Mouse (Mus musculus) cerebellum, postnatal 36 days (tissue): Measurements from ENCODE around the gene Sec14l1.

Source experiments
- DNase-seq, 2 experiments: peaks; one replicate each; pipeline ENCODE4 v3.0.0; 2021 to 2022; ENCODE audit warnings: mixed read lengths in 2 of 2

Gene Sec14l1

DNA sequence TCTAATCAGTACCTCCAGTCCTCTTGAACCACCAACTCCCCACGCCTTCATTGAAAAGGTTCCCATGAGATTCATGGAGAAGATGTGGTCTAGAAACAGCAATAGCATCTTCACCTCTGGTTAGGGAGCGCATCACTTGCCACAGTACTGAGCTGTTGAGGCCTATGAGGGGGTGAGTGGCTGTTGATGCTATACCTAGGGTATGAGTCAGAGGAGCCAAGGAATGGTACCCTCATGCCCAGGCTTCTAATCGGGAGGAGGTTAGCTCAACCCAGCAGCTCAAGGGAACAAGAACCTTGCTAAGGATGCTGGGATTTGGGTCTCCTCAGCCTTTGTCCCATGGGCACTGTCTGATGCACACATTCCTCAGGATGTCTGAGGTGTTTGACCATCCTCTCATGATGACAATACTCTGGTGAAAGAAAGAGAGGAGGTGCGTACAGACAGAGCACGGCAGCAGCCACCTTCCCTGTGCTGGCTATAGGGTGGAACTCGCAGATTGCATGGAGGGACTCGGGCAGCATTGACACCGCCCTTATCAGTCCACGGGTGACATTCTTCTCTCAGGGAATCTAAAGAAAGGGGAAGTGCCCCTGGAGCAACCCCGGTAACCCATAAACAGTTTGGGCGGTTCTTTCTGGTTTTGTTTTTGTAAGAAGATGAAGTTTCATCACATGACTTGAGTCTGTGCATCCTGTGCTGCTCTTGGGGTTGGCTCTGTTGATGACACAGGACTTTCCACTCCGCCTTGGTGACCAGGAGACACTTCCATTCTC lies 5.6 kb upstream of the Sec14l1 start:
- no peak for DNase-seq

DNA sequence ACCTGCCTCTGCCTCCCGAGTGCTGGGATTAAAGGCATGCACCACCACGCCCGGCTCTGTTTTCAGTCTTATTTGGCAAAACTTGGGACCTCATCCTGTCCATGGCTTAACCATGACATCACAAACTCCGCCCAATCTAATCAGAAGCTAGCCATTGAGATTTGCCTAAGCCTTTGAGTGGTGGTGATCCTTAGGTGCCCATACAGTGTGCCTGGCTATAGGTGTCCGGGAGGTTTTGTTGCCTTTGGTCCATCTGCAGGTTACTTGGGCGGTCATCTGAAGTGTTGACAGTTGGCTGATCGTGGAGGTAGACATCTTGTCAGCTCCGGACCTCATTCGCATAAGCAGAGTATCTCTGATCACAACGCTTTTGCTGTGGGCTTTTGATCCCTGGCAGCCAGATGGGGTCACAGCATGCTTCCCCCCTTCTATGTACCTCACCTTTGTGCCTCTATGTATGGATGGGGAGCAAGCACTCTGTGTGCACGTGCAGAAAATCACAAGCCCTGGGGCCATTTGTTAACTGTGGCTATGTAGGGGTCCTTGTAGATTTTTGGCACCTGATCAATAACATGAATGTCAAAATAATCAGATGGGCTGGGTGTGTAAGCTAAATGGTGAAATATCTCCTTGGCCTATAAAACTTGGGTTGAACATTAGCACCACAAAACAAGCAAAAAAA lies 2.9 kb upstream of the Sec14l1 start:
- DNase-seq, result no peak

DNA sequence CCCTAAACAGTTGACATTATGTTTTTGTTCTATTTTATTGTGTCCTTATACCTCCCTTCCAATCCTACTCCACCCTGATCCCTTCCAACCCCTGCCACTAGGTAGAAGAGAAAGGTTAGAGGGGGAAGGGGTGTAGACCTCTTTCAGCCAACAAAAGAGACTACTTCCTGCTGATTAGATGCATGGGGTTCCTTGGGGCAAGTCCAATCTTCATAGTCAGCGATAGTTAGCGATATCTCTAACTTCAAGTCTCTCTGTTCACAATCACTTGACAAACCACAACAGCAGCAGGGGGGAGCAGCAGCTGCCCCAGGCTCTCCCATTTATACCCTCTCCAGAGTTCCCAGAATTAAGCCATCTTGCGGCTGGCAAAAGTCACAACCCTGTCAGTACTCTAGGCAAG lies 2.3 kb upstream of the Sec14l1 start:
- DNase-seq, result no peak

DNA sequence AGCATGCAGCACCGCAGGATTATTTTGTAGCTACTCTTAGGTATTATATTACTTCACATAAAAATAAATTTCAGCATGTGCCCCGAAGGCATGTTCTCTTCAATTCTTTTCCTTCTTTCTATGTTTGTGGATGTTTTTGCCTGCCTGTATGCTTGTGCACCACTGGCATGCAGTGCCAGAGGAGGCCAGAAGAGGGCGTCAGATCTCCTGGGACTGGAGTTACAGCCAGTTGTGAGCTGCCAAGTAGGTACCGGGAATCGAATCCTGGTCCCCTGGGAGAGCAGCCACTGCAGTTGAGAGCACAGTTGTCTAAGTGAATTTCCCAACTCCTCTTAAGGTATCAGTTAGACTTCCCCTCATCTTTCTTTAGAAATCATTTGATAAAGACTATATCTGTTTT lies 1.6 kb upstream of the Sec14l1 start:
- no peak for DNase-seq

DNA sequence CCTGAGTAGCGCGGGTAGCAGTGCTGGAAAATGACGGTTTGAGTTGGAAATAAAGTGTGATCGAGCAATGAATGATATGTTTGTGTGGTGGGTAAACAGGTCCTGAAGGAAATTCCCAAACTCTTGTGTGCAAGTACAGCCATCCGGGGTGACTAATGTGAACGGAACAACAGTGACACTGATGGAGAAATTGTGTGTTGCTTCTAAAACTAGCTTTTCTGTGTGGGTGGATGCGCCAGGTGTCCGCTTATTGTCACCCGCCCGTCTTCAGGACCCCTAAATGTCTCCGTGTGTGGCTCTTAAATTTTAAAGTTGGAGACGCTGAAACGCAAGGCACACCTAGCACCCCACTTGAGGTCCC lies 757 bp upstream of the Sec14l1 start:
- no peak for DNase-seq

DNA sequence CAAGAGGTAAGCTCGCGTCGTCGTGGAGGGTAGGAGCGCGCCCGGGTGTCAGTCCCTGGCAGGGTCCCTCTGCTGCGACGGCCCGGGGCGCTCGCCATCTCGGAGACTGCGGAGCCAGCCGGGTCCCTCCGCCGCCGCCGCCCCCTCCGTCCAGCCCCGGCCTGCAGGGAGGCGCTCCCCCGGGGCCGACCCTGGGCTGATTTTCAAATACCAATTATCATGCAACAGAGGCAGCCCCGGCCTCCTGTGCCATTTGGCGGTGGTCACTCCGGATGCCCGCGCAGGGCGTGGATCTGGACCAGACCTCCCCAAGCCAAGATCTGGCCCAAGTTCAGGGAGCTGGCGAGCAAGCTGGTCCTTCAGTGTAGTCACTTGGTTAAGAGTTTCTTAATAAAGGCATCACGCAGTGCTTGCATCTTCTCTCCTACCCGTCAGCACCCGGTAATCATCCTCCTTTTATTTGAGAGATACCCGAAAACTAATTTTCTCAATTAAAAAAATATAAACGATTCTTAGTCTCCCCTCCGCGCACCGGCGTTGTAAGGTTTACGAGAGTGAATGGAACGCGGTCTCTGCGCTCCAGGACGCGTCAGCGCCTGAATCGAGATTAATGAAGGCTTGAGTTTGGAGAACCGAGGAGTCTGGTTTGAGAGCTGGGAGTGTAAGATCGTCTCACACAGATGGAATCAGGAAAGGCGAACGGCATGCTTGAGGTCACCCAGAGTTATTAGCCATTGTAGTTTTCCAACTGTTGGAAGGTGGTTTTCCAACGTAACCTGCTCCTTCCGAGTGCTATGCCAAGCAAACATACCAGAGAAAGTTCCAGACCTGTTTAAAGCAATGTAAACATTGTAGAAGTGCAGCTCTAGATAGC lies 615 bp downstream of the Sec14l1 start:
- peak; percentile 81 to 84 for DNase-seq

DNA sequence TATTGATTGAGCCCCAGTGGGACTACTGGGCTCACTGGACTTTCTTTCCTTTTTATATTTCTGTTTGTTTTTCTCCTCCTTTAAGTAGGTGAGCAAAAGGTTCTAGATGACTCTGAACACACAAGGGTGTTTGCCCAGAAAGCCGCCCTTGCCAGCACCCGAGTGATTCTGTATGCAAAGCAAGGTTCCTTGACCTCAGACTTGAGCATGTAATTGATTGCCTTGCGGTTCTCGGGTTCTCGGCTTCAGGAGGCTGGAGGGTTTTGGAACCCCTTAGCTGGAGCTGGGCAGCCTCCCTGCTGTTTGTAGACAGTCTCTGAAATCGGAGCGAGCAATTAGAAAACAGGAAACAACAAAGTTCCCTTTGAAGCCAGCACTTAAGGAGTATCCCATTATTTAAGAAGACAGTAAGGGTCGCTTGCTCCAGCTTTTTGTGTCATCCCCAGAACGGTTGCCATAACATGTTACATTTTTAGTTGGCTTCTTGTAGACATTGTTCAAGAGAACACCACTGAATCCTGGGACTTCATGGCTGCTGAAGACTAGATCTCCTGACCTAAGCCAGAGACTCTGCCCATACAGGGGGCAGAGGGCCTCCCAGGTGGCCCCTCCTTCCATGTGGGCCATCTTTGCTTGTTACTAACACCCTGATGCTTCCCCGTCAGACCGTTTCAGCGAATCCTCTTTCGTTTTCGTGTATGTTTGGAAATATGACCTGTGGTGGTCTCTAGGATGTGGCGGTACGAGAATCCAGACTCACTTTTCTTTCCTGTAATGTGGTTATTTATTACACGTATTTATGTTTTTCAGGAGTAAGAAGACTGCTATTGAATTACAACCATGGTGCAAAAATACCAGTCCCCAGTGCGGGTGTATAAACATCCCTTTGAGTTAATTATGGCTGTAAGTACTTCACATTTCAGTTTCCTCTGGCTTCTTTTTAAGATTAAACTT lies 1.7 kb downstream of the Sec14l1 start:
- DNase-seq, result no peak

DNA sequence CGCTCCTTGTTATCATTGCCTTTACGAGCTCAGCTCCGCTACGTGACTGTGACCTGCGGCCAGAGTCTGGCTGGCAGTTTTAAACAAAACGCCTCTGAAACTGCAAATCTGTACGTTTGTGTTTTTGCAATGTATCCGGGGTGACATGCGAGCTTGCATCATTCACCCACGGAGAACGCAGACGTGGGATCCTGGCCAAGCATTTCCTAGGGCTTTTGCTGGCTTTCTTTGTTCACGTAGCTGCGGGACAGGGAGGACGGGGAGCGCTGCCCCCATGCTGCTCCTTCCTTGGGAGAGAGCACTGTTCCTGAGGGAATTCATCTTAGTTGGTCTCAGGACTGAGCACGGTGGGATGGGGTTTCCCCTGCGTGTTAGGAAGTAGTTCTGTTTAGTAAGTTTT lies 2.4 kb downstream of the Sec14l1 start:
- no peak for DNase-seq

DNA sequence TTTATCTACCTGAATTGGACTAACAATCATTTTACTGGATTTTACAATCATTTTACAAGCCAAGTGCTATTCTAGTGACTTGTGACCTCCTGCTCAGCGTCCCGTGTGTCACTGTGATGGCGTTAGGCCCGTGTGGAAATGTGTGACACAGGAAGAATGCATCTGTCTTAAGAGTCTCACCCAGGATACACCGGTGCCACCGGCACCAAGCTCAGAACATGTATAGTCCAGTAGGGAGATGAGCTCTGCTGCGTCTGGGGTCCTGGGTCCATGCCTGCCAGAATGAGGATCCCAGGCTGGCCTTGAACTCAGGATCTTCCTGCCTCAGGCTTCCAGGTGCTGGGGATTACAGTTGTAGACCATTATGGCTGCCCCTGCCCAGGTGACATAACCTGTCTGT lies 2.8 kb downstream of the Sec14l1 start:
- no peak for DNase-seq

DNA sequence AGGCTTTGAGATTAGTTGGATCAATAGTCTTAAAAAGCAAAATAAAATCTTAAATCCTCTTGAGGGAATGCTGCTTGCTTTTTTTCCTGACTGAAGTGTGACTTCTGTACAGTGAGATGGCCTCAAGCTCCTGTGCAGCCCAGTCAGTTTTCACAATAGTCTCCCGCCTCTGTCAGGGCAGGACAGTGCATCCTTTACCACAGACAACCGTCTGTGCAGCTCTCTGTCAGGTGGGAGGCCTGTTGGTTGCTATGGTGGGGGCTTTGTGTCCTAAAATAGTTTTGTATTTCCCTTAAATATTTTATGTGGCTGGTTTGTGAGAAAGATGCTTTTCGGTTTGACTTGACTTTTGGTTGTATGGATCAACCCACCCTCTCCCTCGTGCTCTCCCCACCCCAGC lies 3.3 kb downstream of the Sec14l1 start:
- no peak for DNase-seq

DNA sequence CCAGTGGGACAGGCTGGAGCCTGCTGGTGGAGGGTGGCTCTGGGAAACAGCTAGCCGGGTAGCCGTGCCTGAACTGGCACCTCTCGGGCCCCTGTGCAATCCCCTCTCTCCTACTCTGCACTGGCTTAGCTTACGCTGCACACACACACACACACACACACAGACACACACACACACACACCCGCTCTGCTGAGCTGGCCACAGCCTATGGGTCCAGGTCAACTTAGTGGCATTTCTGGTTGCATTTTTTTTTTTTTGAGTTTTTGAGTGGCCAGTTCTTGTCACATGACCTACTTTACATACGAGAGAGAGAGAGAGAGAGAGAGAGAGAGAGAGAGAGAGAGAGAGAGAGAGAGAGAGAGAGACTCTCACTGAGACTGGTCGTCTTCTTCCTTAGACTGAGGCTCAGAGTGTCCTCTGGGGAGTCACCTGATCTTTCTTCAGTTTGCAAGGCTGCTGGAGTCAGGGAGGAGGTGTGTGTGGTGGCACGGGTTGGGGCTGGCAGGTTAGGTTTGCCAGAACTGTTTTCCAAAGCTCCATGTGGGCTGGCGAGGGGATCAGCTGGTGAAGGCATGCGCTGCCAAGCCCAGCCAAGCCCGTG lies 3.9 kb downstream of the Sec14l1 start:
- DNase-seq, result peak; percentile 87 to 89

DNA sequence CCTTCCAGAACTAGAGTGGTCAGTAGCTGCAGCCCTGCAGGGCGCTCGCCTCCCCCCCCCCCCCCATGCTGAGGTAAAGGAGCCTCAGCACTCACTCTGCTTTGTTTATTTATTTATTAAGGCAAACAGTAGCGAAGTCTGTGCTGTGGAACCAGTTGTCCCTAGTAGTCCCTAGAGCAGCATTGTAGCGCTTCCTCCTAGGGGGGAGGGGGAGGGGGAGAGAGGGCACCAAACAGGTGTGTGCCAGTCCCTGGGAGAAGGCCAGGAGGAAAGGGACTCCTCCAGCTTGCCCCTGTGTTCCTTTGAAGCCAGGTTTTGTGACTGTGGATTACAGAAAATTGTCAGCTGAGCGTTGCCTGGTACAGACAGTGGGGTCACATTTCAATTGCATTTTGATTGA lies 4.8 kb downstream of the Sec14l1 start:
- no peak for DNase-seq

DNA sequence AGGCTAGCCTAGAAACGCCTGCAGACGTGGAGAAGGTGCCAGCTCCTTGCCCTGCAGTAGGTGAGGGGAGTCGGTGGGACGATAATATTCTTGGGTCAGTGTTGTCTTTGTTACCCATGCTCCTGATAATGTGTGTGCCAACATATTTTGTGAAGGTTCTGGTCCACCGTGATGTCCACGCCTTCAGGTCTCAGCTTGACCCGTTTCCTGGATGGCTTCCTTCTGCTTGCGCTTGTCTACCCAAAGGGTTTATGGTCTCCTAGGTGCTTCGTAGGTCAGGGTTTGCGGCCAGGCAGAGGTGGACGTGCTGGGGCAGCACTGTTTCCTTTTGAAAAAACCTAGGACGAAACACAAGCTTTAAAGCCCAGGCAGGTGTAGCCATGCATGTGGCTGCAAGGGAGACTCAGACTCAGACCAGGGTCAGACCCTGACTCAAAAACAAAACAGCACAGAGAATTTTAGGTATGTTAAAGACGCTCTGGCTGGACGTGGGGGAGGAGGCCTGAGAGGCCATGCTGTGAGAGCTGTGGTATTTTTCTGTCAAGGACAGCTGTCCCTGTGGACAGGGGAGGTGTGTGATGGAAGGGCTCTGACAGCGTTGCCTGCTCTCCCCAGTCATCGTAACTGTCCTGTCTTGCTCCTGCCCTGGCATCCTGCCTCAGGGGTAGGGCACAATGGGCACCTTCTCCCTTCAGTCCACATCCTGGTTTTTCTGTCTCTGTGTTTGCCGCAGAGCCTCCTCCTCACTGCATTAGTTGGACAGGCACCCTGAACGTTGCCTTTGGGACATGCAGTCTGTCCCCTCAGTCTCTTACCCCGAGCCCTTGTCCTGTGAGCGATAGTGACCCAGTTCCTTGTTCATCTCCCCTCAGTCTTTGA lies 5.6 kb downstream of the Sec14l1 start:
- DNase-seq, result peak in 1 of 2 experiments; percentile 60

DNA sequence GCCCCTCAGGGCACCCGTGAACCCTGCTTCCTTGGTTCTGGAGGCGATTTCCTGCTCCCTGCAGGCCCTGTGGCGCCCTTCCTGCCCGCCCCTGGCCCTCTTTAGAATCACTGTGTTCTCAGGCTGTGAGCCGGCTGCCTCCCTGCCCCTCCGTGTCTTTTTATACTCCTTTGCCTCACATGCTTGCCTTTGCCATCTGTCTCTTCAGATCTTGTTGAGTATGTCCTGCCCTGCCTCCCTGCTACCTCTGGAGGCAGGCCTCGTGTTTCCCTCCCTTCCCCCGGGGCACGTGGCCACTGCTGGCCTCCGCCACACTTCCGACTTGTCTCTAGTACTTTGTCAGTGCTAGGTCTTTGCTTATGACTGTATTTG lies 6.2 kb downstream of the Sec14l1 start:
- DNase-seq, result peak; percentile 73 to 74

DNA sequence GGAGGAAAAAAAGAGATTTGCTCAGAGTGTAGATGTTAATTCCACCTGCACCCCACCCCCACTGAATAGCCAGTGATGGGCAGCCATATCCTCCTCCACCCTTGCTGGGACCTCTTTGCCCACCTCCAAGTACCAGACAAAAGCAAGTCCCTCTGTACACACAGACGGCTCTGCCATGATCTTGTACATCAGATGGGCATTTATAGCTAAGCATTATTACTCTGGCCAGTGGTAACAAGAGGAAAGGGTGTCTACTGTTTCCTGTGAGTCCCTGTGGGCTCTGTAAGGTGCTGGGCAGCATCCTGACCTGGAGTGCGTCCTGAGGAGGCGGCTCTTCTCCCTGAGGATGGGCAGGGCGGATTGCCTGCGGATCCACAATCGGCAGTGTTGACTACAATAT lies 7.0 kb downstream of the Sec14l1 start:
- DNase-seq, result no peak

DNA sequence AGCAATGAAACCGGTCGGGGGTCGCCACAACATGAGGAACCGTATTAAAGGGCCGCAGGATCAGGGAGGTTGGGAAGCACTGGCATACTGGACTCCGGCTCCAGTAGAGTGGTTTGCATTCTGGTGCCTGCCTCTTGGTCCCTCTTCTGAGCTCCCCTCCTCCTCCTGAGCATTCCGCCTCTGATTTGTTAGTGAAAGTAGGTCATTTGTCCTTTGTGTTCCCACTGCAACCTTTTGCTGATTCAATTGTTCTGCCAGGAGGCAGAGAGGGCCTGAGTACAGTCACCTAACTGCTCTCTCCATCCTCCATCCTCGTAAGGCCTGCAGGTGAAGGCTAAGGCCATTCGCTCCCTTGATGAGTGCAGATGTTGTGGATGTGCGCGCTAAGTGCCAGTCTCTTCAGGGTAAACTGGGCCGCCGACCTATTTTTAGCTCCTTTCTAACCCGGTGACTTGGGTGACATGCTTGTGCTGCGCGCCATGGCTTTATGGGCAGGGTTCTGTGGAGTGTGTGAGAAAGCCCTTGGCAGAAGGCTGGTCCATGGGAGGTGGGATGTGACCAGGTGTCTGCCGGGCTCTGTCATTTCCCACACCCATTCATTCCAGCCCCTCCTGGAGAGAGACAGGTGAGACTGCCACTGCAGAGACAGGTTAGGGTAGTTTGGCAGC lies 8.6 kb downstream of the Sec14l1 start:
- peak; percentile 64 to 75 for DNase-seq

DNA sequence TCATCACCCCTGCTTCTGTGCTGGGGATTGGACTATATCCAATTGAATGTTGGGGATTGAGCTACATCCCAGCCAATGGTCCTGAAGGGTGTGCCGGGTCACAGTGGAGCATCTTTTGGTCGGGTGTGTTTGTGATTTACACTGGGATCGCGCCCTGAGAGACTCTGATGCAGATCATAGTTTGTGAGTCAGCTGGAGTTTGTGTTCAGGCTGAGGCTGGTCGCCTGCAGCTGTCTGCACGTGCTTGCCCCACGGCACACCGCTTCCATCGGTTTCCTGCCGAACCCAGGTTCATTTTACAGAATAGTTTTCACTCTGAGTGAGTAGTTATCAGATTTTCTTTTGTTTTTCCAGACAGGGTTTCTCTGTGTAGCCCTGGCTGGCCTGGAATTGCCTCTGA lies 9.6 kb downstream of the Sec14l1 start:
- DNase-seq, result no peak

DNA sequence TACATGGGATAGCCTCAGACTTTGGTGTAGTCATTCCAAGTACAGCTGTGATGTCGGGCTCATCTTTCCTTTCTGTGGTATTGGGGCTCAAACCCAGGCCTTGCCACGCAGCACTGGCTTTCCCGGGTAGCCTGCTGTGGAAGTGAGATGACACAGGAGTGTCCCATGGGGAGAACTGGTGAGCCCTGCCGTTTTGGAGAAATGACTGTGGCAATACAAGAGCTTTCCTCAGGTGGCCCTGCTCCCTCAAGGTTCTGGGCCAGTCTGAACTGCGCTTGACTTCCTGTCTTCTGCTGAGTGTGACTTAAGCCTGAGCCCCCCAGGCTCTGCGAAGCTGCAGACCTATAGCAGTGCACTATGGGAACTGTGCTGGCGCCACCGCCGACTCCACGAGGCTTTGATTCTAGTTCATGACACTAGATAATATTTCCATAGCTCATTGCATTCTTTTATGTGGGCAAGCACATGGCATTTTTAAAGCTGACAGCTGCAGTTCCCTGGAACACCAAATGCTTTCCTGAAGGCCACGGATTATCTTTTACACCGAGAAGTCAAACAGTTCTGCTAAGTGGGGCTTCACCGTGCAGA lies 12.4 kb downstream of the Sec14l1 start:
- DNase-seq, result no peak

DNA sequence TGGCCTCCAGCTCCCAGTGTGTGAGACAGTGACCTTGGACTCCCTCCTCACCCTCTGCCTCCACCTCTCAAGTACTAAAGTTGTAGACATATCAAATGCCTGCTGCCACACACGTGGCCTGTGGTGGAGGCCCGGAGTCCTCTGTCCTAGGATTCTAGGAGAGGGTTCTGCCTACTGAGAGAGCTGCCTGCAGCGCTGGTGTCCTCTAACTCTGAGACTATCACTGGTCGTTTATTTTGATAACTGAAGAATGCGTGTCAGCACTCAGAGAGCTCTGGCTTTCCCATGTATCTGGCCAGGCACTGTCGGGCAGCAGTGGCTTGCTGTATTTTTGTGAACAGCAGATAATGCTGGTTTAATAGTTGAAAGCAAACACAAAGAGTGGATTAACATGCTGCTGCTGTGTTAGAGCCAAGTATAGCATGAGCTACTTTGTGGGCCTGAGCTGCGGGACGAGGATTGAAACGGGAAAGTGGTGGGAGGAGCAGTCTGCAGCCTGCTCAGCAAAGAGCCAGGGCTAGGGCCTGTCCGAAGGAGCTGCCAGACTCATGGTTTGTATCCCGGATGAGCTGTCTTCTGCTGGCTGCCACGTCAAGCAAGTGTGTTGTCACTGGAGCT lies 13.1 kb downstream of the Sec14l1 start:
- DNase-seq, result no peak

DNA sequence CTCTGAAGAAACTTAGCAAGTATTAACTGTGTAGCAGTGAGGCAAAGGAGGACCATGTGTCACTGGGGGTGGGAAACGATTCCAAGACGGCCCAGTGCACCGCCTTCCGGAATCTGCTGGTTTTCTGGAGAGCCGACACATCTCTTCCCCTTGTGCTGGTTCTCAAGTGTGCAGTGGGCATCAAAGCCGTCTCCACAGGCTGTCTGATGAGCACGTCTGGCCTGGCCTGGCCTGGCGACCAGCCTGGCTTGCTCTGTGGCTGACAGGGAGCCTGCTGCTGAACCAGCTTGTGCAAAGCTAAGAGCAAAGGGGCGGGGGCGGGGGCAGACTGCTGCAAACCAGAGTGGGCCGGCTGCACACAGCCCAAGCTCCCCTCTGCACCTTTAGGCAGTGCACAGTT lies 14.5 kb downstream of the Sec14l1 start:
- peak in 1 of 2 experiments; percentile 62 for DNase-seq
